Mouse (Mus musculus): ENCODE measurements around the gene Gm19426.

The Gm19426 gene

GRCm38 (mm10) chr2:84717357-84717756 lies 26.1 kb downstream of the Gm19426 start:
- no peak for DNase-seq

DNA sequence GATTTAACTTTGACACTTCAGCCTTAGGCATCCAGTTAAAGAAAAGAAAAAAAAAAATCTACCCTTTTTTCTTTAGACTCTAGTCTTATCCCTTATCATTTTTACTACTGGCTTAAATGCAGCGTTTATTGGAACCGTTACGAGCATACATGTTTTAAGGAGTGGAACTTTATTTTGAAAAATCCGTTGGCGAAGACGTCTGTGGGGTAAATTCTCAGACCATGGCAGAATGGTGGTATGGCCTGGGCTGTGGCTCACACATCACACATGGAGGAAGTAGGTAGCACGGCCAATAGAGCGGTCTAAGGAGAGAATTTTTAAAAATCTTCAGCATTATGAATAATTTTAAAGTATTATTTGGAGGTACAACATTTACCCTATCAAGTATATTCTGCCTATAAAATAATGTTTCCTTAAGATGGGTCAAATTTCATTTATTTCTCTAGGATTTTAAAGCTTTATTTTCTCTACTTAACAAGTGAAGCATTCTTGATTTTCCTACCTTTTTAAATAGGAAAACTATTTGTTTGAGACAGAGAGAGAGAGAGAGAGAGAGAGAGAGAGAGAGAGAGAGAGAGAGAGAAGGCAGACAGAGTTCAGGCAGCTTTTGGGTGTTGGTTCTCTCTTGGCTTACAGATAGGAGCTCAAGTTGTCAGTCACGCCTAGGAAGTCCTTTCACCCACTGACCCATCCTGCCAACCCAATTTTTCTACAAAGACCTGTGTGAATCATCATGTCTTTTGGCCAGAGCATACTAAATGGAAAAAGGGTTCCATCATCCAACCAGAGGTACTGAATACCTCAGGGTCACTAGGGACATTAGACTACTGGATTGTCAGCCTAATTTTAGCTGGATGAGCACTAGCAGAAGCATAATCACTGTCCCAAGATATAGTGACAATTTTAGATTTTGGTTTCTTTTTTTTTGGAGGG lies 26.8 kb downstream of the Gm19426 start:
- DNase-seq, result no peak

DNA sequence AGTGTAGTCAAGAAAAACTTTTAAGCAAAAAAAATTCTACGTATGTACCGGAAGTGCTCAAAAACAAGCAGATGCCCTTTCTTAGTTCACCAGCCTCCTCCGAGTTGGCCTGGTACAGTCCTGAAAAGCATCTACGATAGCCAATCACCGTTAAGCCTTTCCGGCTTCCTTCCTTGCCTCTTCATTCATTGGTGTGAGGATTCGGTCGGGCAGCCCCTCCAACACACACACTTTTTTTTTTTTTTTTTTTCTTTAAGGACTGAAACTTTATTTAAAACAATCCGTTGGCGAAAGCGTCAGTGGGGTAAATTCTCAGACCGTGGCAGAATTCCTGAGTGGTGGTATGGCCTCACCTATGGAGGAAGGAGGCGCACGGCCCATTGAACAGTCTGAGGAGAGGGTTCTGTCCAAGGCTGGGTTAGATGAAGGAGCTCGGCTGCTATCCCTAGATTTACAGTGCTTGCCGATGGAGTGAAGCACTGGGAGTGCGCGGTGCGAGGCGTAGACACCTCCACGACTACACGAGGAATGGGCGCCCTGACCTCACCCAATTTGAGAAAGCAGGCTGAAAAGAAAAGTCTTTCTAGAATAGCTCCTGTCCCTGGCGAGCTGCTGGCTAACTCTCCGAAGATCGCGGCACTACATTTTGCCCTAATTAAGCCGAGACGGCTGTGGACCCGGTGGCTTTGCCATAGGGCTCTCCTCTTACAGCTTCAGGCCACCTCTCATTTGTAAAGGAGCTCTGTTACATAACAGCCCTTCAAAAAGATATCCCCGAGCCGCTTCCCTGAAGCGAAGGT lies 27.7 kb downstream of the Gm19426 start:
- DNase-seq, result peak; percentile 99

DNA sequence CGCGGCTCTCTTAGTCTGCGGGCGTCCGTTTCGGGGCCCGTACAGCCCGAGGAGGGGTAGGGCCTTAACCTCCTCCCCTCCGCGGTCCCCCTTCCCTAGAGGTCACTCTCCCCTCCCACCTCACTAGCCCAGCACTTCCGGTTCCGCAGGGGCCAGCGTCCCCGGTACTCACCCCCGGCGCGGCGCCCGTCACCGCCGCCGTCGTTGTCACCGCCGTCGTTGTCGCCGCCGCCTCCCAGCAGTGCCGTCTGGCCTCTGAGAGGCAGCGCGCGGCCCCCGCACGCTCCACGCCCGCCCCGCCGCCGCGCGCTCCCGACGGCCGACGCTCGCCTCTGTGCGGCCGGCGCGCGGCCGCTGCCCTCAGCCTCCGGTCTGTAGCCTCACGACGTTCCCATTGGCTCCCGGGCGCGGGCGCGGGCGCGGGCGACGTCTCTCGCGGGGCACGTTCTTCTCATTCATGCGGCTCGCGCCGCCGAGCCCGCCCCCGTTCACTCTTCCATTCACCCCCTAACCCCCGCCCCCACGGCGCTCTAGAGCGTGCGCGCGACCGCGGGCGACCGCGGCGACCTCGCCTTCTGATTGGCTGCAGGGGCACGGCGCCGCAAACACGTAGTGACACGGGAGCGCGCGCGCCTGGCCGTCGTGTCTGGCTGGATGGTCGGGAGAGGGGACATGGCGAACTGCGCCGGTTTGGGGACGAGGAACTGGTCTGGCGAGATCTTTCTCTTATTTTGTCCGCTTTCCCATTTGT lies 28.5 kb downstream of the Gm19426 start, which contains the start of gene Zdhhc5:
Zdhhc5 (minus strand) TSS at position 370 of the 751 bp plus-strand sequence.
- peak; percentile 99 for DNase-seq

DNA sequence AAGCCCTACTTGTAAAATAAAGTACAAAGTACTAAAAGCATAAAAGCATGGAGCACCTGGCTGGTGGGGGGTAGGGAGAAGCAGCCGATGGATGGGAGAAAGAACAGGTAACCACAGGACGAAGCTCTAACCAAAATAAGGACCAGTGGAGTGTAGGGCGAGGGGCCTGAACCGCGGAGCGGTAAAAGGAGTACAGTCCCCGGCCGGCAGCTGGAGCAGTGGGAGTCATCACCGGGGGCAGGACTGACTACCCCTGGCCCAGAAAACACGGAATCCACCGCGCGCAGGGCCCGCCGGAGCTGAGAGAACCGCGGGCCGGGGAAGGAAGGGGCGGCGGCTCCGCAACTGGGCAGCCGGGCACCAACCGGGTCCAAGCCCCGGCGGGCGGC lies 29.0 kb downstream of the Gm19426 start:
- no peak for DNase-seq

- DNase-seq, result no peak
Observed at GRCm38 (mm10) chr2:84711898-84712297, 31.6 kb downstream of the Gm19426 start.

- DNase-seq, result peak; percentile 25
Observed at GRCm38 (mm10) chr2:84707523-84707922, 35.9 kb downstream of the Gm19426 start.

- DNase-seq, result no peak
Observed at GRCm38 (mm10) chr2:84705295-84705694, 38.2 kb downstream of the Gm19426 start.

DNA sequence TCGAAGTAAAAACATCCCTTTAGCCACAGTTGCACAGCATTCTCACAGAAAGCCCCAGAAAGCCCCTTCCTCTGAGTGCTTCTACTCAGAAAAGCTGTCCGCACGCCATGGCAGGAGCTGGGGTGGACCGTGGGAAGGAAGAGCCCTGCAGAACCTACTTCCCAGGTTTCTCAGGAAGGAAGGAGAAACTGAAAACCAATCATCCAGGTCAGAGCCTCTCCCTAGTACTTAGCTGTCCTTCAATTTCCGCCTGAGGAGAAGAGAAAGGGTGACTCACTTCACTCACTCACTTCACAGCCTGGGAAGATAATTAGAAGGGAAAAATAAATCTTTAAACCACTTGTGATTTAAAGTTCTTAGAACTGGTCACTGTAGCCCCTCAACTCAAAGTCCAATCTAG lies 39.1 kb downstream of the Gm19426 start:
- DNase-seq, result no peak

DNA sequence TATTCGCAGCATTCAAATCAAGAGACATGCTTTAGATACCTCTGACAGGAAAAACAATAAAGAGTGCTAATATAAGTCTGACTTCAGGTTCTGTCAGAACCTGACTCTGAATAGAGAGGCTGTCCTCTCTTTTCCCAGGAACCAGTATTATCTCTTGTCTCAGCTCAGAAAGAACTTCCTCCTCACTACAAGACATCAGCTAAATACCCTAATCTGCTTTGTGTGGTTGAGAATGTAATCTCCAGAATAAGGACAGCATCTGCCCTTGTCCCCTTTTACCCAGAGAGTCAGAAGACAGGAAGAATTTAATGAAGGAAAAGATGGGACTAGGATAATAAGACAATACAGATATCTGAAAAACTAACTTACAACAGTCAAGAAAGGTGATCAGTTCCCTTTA lies 40.0 kb downstream of the Gm19426 start:
- DNase-seq, result peak; percentile 50

DNA sequence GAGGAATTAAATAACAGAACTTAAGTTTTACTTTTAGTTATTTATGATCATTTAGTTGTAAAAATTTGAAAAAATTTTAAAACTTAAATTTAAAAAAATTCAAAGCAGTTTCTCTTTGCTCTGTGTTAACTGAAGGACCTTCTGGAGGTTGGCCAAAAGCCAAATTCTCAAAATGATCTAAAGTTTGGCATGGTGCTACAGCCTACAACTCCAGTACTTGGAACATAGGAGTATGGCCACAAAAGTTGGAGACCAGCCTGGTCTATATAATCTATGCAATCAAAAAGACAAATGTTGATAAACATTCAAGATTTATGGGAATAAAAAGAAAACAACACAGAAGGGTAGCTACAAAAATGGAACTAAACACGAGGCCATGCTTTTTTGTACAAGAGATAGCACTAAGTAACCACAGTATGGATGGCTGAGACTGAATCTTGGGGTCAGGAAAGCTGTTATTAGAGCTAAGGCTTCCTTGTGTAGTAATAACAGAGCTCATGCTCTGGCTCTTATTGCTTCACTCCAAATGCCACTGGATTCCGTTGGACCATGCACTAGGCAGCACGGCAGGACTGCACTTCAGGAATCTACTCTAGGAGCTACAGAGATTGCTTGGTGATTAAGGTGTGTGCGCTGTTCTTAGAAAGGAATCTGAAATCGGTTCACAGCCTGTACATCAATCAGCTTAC lies 48.3 kb downstream of the Gm19426 start:
- no peak for DNase-seq
